Mouse (Mus musculus) kidney, postnatal 0 days (tissue): Measurements from ENCODE around the gene Onecut3. TPM values are rescaled to one million over a fixed set of nuclear protein-coding genes. Genes with fewer than 3 reads are reported as not detected.

Experiments
- ATAC-seq: fragments of 200-750 bp; cut with Nextera tagmentation; replicated peaks from 2 replicates; pipeline ENCODE4 v1.8.0; 2017; ENCODE audit warnings: low read depth, moderate number of reproducible peaks, moderate TSS enrichment, moderate library complexity; ENCODE audit not compliant: low FRiP score
- DNase-seq: peaks from one replicate; pipeline ENCODE4 v3.0.0-alpha.2; 2016; ENCODE audit warnings: low spot score
- H3K27ac ChIP-seq: fragments of 300-500 bp; sonication (generic); 2 replicates; pipeline ENCODE4 v1.5.1; 2014; ENCODE audit warnings: mild to moderate bottlenecking
- H3K27me3 ChIP-seq: fragments of 300-500 bp; sonication (generic); 2 replicates; pipeline ENCODE4 v1.6.1; 2014; ENCODE audit warnings: low read length, mixed read lengths; ENCODE audit not compliant: insufficient read depth
- H3K36me3 ChIP-seq: fragments of 300-500 bp; sonication (generic); 2 replicates; pipeline ENCODE4 v1.6.1; 2014; ENCODE audit warnings: low read length, mixed read lengths; ENCODE audit not compliant: insufficient read depth
- H3K4me1 ChIP-seq: fragments of 300-500 bp; sonication (generic); replicated peaks from 2 replicates; pipeline ENCODE4 v1.6.1; 2014; ENCODE audit warnings: antibody characterized with exemption, low read length, mixed read lengths; ENCODE audit not compliant: insufficient read depth
- H3K4me2 ChIP-seq: fragments of 300-500 bp; sonication (generic); 2 replicates; pipeline ENCODE4 v1.6.1; 2014; ENCODE audit warnings: mild to moderate bottlenecking, low read length, moderate library complexity, mixed read lengths
- H3K4me3 ChIP-seq: fragments of 300-500 bp; sonication (generic); replicated peaks from 2 replicates; pipeline ENCODE4 v1.5.1; 2014; ENCODE audit warnings: low read depth, low read length
- H3K9ac ChIP-seq: fragments of 300-500 bp; sonication (generic); 2 replicates; pipeline ENCODE4 v1.6.1; 2014; ENCODE audit warnings: low read depth, low read length
- H3K9me3 ChIP-seq: fragments of 300-500 bp; sonication (generic); replicated peaks from 2 replicates; pipeline ENCODE4 v1.6.1; 2016; ENCODE audit warnings: low read length, inconsistent platforms, mixed read lengths
- CTCF ChIP-seq: IDR thresholded peaks from 2 replicates; pipeline ENCODE4 v1.5.1; 2016; ENCODE audit warnings: antibody characterized with exemption, low read depth, mild to moderate bottlenecking, moderate library complexity
- WGBS: fragments of 180-500 bp; shearing (Covaris S2); extraction: QIAGEN DNeasy Blood & Tissue Kit; methylation state at CpG from one replicate; pipeline ENCODE4 v1.1.7; 2014; 5-methylcytosine and 5-hydroxymethylcytosine counted together
- polyA plus RNA-seq: library from polyadenylated mRNA; unstranded; fragments of >200 nt; fragmentation: Nextera tagmentation; extraction: Ambion mirVana; gene quantifications from 2 replicates; pipeline ENCODE4 v1.2.1, GENCODE M21; 2015

Onecut3 gene
- polyA plus RNA-seq, 1 experiment from 2014 or later, result not detected

- 7% methylated on average over 20 of the region's 20 CpGs for WGBS
- ATAC-seq (peak; percentile 53), DNase-seq (peak; percentile 80)
- Histone ChIP-seq H3K4me2 (peak overlapping the region; percentile 63), H3K36me3 (no peaks in the 10 kb centered on the region), H3K9me3 (no peaks in the 10 kb centered on the region), H3K9ac (0 out of 2 replicates have a peak overlapping the region, but pooled peaks have one; percentile 31), H3K27me3 (peaks cover 43% of the 10 kb centered on the region), H3K4me1 (0 out of 2 replicates have a peak, but pooled peaks cover 4% of the 10 kb centered on the region), H3K4me3 (peak overlapping the region; percentile 37), H3K27ac (no peak overlapping the region)
- TF ChIP-seq CTCF, result peak; percentile 94
These were observed 15.0 kb downstream of the Onecut3 start for GRCm38 (mm10) chr10:80509412-80510272.

- peak overlapping the region; percentile 63; the same call in 1 of the 2 replicates for H3K4me2 ChIP-seq
- no peak overlapping the region for H3K27ac ChIP-seq
- H3K4me3 ChIP-seq, result no peak overlapping the region
- 44% methylated on average over 10 of the region's 10 CpGs for WGBS
- DNase-seq, result no peak
- ATAC-seq, result no peak
- peaks cover 38% of the 10 kb centered on the region for H3K27me3 ChIP-seq
- no peak overlapping the region for H3K9ac ChIP-seq
- no peak for TF ChIP-seq CTCF
- no peaks in the 10 kb centered on the region for H3K9me3 ChIP-seq
- 0 out of 2 replicates have a peak, but pooled peaks cover 4% of the 10 kb centered on the region for H3K4me1 ChIP-seq
- H3K36me3 ChIP-seq, result no peaks in the 10 kb centered on the region
These were observed 15.6 kb downstream of the Onecut3 start for GRCm38 (mm10) chr10:80510273-80510660.

- H3K27me3 ChIP-seq, result peaks cover 24% of the 10 kb centered on the region
- peak overlapping the region; percentile 32; the same call in 1 of the 2 replicates for H3K4me2 ChIP-seq
- H3K36me3 ChIP-seq, result no peaks in the 10 kb centered on the region
- no peaks in the 10 kb centered on the region for H3K9me3 ChIP-seq
- H3K4me1 ChIP-seq, result 0 out of 2 replicates have a peak, but pooled peaks cover 4% of the 10 kb centered on the region
- 2% methylated on average over 19 of the region's 19 CpGs for WGBS
- H3K27ac ChIP-seq, result no peak overlapping the region
- ATAC-seq (no peak), DNase-seq (no peak)
- no peak overlapping the region for H3K9ac ChIP-seq
- no peak overlapping the region for H3K4me3 ChIP-seq
- no peak for TF ChIP-seq CTCF
These were observed 19.1 kb downstream of the Onecut3 start for GRCm38 (mm10) chr10:80513739-80514138.

- ATAC-seq, result no peak
These were observed 24.7 kb downstream of the Onecut3 start for GRCm38 (mm10) chr10:80519287-80519686.

GRCm38 (mm10) chr10:80523299-80523698, 28.7 kb downstream of the Onecut3 start:
- no peak for ATAC-seq
- no peak for DNase-seq
- Histone ChIP-seq H3K4me2 (no peak overlapping the region), H3K36me3 (no peaks in the 10 kb centered on the region), H3K4me3 (no peak overlapping the region), H3K27ac (no peak overlapping the region), H3K9me3 (0 out of 2 replicates have a peak, but pooled peaks cover 4% of the 10 kb centered on the region), H3K9ac (no peak overlapping the region), H3K27me3 (no peaks in the 10 kb centered on the region), H3K4me1 (no peaks in the 10 kb centered on the region)
- 97% methylated on average over 7 of the region's 7 CpGs for WGBS
- peak; percentile 39 for TF ChIP-seq CTCF

More at GRCm38 (mm10) chr10:80519287-80519686, 24.7 kb downstream of the Onecut3 start:
- H3K27me3 ChIP-seq, result peaks cover 4% of the 10 kb centered on the region
- 0 out of 2 replicates have a peak, but pooled peaks cover 4% of the 10 kb centered on the region for H3K9me3 ChIP-seq
- peak; percentile 50 for TF ChIP-seq CTCF
- no peaks in the 10 kb centered on the region for H3K4me1 ChIP-seq
- DNase-seq, result no peak
- H3K4me2 ChIP-seq, result no peak overlapping the region
- no peak overlapping the region for H3K27ac ChIP-seq
- H3K36me3 ChIP-seq, result no peaks in the 10 kb centered on the region
- no peak overlapping the region for H3K9ac ChIP-seq
- no peak overlapping the region for H3K4me3 ChIP-seq
- WGBS, result 66% methylated on average over 2 of the region's 2 CpGs

- H3K9ac ChIP-seq, result no peak overlapping the region
- H3K36me3 ChIP-seq, result no peaks in the 10 kb centered on the region
- ATAC-seq, result 0 out of 2 replicates have a peak, but pooled peaks have one; percentile 29
- H3K9me3 ChIP-seq, result no peaks in the 10 kb centered on the region
- H3K27me3 ChIP-seq, result no peaks in the 10 kb centered on the region
- H3K4me1 ChIP-seq, result no peaks in the 10 kb centered on the region
- no peak for TF ChIP-seq CTCF
- peak; percentile 37 for DNase-seq
- H3K4me2 ChIP-seq, result no peak overlapping the region
- no peak overlapping the region for H3K4me3 ChIP-seq
- 27% methylated on average over 9 of the region's 9 CpGs for WGBS
- no peak overlapping the region for H3K27ac ChIP-seq
These were observed 31.5 kb downstream of the Onecut3 start for GRCm38 (mm10) chr10:80526172-80526571.
